Mouse (Mus musculus) E14TG2a.4 (cell line): ENCODE data around the gene Cdc42ep1.
A peak's percentile ranks its signal among the peaks of the same experiment; 100 is the strongest.

ENCODE experiments used
- H3K27me3 ChIP-seq: 2 replicates; pipeline ENCODE4 v1.6.1; 2014; ENCODE audit warnings: low read length, control low read depth; ENCODE audit not compliant: insufficient read depth
- H3K36me3 ChIP-seq: 2 replicates; pipeline ENCODE4 v1.6.1; 2014; ENCODE audit warnings: low read length, control low read depth; ENCODE audit not compliant: insufficient read depth
- H3K4me1 ChIP-seq: replicated peaks from 2 replicates; pipeline ENCODE4 v1.6.1; 2014; ENCODE audit warnings: low read depth, low read length, control low read depth
- H3K4me3 ChIP-seq: replicated peaks from 2 replicates; pipeline ENCODE4 v1.5.1; 2014; ENCODE audit warnings: mild to moderate bottlenecking, low read length
- H3K9me3 ChIP-seq: 2 replicates; pipeline ENCODE4 v1.6.1; 2014; ENCODE audit warnings: low read length, control low read depth
- CTCF ChIP-seq: conservative IDR thresholded peaks from 2 replicates; pipeline ENCODE4 v1.5.1; 2014; ENCODE audit warnings: low read length
- NANOG ChIP-seq: IDR thresholded peaks from 2 replicates; pipeline ENCODE4 v1.6.1; 2014; ENCODE audit warnings: borderline replicate concordance, low read length, mixed read lengths
- POU5F1 ChIP-seq: IDR thresholded peaks from 2 replicates; pipeline ENCODE4 v1.6.1; 2014; ENCODE audit warnings: low read length, borderline replicate concordance

The Cdc42ep1 gene

GRCm38 (mm10) chr15:78892440-78892839 is 50.0 kb downstream of the Cdc42ep1 start:
- no peaks in the 10 kb centered on the region for H3K9me3 ChIP-seq
- no peak for TF ChIP-seq NANOG
- no peak for TF ChIP-seq POU5F1
- TF ChIP-seq CTCF, result no peak
- H3K36me3 ChIP-seq, result peaks cover 82% of the 10 kb centered on the region
- no peaks in the 10 kb centered on the region for H3K27me3 ChIP-seq
- H3K4me1 ChIP-seq, result peaks cover 81% of the 10 kb centered on the region
- H3K4me3 ChIP-seq, result no peak overlapping the region

GRCm38 (mm10) chr15:78894726-78895125 is 52.3 kb downstream of the Cdc42ep1 start:
- H3K27me3 ChIP-seq, result 0 out of 2 replicates have a peak, but pooled peaks cover 5% of the 10 kb centered on the region
- H3K4me3 ChIP-seq, result peak overlapping the region; percentile 43; the same call in 1 of the 2 replicates
- H3K9me3 ChIP-seq, result no peaks in the 10 kb centered on the region
- H3K4me1 ChIP-seq, result peaks cover 79% of the 10 kb centered on the region
- no peak for TF ChIP-seq POU5F1
- no peak for TF ChIP-seq NANOG
- TF ChIP-seq CTCF, result no peak
- peaks cover 60% of the 10 kb centered on the region for H3K36me3 ChIP-seq

GRCm38 (mm10) chr15:78895741-78896140 is 53.3 kb downstream of the Cdc42ep1 start:
- H3K4me1 ChIP-seq, result peaks cover 85% of the 10 kb centered on the region
- H3K27me3 ChIP-seq, result 0 out of 2 replicates have a peak, but pooled peaks cover 5% of the 10 kb centered on the region
- peak overlapping the region; percentile 43 for H3K4me3 ChIP-seq
- H3K36me3 ChIP-seq, result peaks cover 51% of the 10 kb centered on the region
- H3K9me3 ChIP-seq, result no peaks in the 10 kb centered on the region
- no peak for TF ChIP-seq NANOG
- no peak for TF ChIP-seq POU5F1
- TF ChIP-seq CTCF, result no peak

GRCm38 (mm10) chr15:78896149-78896548 is 53.7 kb downstream of the Cdc42ep1 start:
- peak overlapping the region; percentile 43 for H3K4me3 ChIP-seq
- H3K27me3 ChIP-seq, result 0 out of 2 replicates have a peak, but pooled peaks cover 5% of the 10 kb centered on the region

GRCm38 (mm10) chr15:78897488-78897887 is 55.1 kb downstream of the Cdc42ep1 start:
- H3K27me3 ChIP-seq, result 0 out of 2 replicates have a peak, but pooled peaks cover 5% of the 10 kb centered on the region
- peaks cover 33% of the 10 kb centered on the region for H3K36me3 ChIP-seq
- no peaks in the 10 kb centered on the region for H3K9me3 ChIP-seq
- H3K4me1 ChIP-seq, result peaks cover 92% of the 10 kb centered on the region
- H3K4me3 ChIP-seq, result 0 out of 2 replicates have a peak overlapping the region, but pooled peaks have one; percentile 89
- TF ChIP-seq NANOG (no peak), POU5F1 (no peak), CTCF (no peak)

More at GRCm38 (mm10) chr15:78896149-78896548, 53.7 kb downstream of the Cdc42ep1 start:
- Histone ChIP-seq H3K36me3 (peaks cover 47% of the 10 kb centered on the region), H3K9me3 (no peaks in the 10 kb centered on the region), H3K4me1 (peaks cover 89% of the 10 kb centered on the region)
- TF ChIP-seq NANOG, result no peak
- TF ChIP-seq POU5F1, result no peak
- no peak for TF ChIP-seq CTCF

- peaks cover 92% of the 10 kb centered on the region for H3K4me1 ChIP-seq
- H3K36me3 ChIP-seq, result peaks cover 30% of the 10 kb centered on the region
- no peak for TF ChIP-seq CTCF
- TF ChIP-seq NANOG, result no peak
- no peak for TF ChIP-seq POU5F1
- H3K27me3 ChIP-seq, result 0 out of 2 replicates have a peak, but pooled peaks cover 5% of the 10 kb centered on the region
- no peaks in the 10 kb centered on the region for H3K9me3 ChIP-seq
- peak overlapping the region; percentile 89 for H3K4me3 ChIP-seq
Observed at GRCm38 (mm10) chr15:78898507-78899001, 56.1 kb downstream of the Cdc42ep1 start.

- TF ChIP-seq NANOG (no peak), POU5F1 (no peak), CTCF (no peak)
Observed at GRCm38 (mm10) chr15:78899409-78899739, 57.0 kb downstream of the Cdc42ep1 start, which contains the start of gene Gm49510. Gene Gm49510 (plus strand): TSS chr15:78899667.

GRCm38 (mm10) chr15:78899740-78900584 is 57.5 kb downstream of the Cdc42ep1 start, which contains the start of gene Sh3bp1:
Gene Sh3bp1 (plus strand): TSS chr15:78899768.
- Histone ChIP-seq H3K9me3 (no peaks in the 10 kb centered on the region), H3K27me3 (0 out of 2 replicates have a peak, but pooled peaks cover 5% of the 10 kb centered on the region), H3K36me3 (peaks cover 30% of the 10 kb centered on the region), H3K4me1 (peaks cover 84% of the 10 kb centered on the region), H3K4me3 (peak within 1 kb of the TSS; percentile 89)
- no peak for TF ChIP-seq POU5F1
- no peak for TF ChIP-seq NANOG
- TF ChIP-seq CTCF, result no peak

More at GRCm38 (mm10) chr15:78899409-78899739, 57.0 kb downstream of the Cdc42ep1 start, which contains the start of gene Gm49510:
- Histone ChIP-seq H3K27me3 (0 out of 2 replicates have a peak, but pooled peaks cover 5% of the 10 kb centered on the region), H3K4me3 (peak within 1 kb of the TSS; percentile 89), H3K36me3 (peaks cover 30% of the 10 kb centered on the region), H3K9me3 (no peaks in the 10 kb centered on the region), H3K4me1 (peaks cover 90% of the 10 kb centered on the region)
